Mouse (Mus musculus) bone marrow, adult 2 months (tissue): ENCODE results near the gene Gm49373.

Experiments
- CTCF ChIP-seq: fragments of 200-500 bp; IDR thresholded peaks from 2 replicates; pipeline ENCODE4 v1.5.1; 2011; ENCODE audit warnings: low read length, control low read depth; ENCODE audit not compliant: control insufficient read depth, insufficient read depth
- POLR2A ChIP-seq: fragments of 200-500 bp; IDR thresholded peaks from 2 replicates; pipeline ENCODE4 v1.6.1; 2011; ENCODE audit warnings: low read depth, mild to moderate bottlenecking, control low read depth, low read length, borderline replicate concordance; ENCODE audit not compliant: control insufficient read depth

DNA sequence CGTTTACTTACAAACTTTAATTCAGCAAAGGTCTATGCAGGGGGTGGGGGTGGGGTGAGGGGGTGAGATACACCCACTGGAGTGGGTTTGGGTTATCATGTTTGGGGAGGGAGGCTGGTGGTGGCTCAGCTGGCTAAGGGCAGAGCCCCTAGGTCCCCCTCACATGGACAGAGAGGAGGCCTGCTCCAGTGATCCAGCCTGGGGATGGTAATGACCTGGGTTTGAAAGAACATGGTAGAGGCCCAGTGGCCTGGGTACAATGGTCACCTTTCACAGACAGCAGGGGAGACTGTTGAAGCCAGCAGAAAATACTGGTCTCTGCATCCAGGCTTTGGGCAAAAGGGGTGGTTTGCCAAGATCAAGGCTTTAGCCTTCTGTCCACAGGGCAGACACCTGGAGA, 1.3 kb upstream of the Gm49373 start:
- TF ChIP-seq POLR2A (no peak), CTCF (no peak)
